Mouse (Mus musculus) lung, embryonic 14.5 days (tissue): ENCODE data around the gene Plekhg6. TPM values are rescaled to one million over a fixed set of nuclear protein-coding genes. Genes with fewer than 3 reads are reported as not detected.

Experiments
- ATAC-seq: fragments of 200-750 bp; cut with Nextera tagmentation; 2 replicates; pipeline ENCODE4 v1.8.0; 2017; ENCODE audit warnings: mild to moderate bottlenecking, moderate TSS enrichment, moderate library complexity; ENCODE audit not compliant: insufficient read depth
- DNase-seq: peaks from one replicate; pipeline ENCODE4 v3.0.0-alpha.2; 2015
- H3K27ac ChIP-seq: fragments of 300-500 bp; sonication (generic); 2 replicates; pipeline ENCODE4 v1.5.1; 2014; ENCODE audit warnings: low read depth, mild to moderate bottlenecking, moderate library complexity
- H3K27me3 ChIP-seq: fragments of 300-500 bp; sonication (generic); 2 replicates; pipeline ENCODE4 v1.6.1; 2014; ENCODE audit warnings: low read length, control low read depth; ENCODE audit not compliant: insufficient read depth
- H3K36me3 ChIP-seq: fragments of 300-500 bp; sonication (generic); 2 replicates; pipeline ENCODE4 v1.6.1; 2014; ENCODE audit warnings: control low read depth; ENCODE audit not compliant: insufficient read depth
- H3K4me1 ChIP-seq: fragments of 300-500 bp; sonication (generic); 2 replicates; pipeline ENCODE4 v1.6.1; 2014; ENCODE audit warnings: antibody characterized with exemption, control low read depth; ENCODE audit not compliant: insufficient read depth
- H3K4me2 ChIP-seq: fragments of 300-500 bp; sonication (generic); 2 replicates; pipeline ENCODE4 v1.6.1; 2014; ENCODE audit warnings: mild to moderate bottlenecking
- H3K4me3 ChIP-seq: fragments of 300-500 bp; sonication (generic); 2 replicates; pipeline ENCODE4 v1.5.1; 2014; ENCODE audit warnings: low read depth, low read length
- H3K9ac ChIP-seq: fragments of 300-500 bp; sonication (generic); 2 replicates; pipeline ENCODE4 v1.6.1; 2014
- H3K9me3 ChIP-seq: fragments of 300-500 bp; sonication (generic); 2 replicates; pipeline ENCODE4 v1.6.1; 2016; ENCODE audit warnings: low read depth, low read length, control low read depth
- CTCF ChIP-seq: IDR thresholded peaks from 2 replicates; pipeline ENCODE4 v1.5.1; 2016; ENCODE audit warnings: antibody characterized with exemption, low read depth
- WGBS: fragments of 180-500 bp; shearing (Covaris S2); extraction: QIAGEN DNeasy Blood & Tissue Kit; methylation state at CpG from one replicate; pipeline ENCODE4 v1.1.7; 2014; 5-methylcytosine and 5-hydroxymethylcytosine counted together
- polyA plus RNA-seq: library from polyadenylated mRNA; unstranded; fragments of >200 nt; fragmentation: Nextera tagmentation; extraction: Ambion mirVana; gene quantifications from 2 replicates; pipeline ENCODE4 v1.2.1, GENCODE M21; 2014

The Plekhg6 gene
- polyA plus RNA-seq, 1 experiment from 2014 or later: 0.22 TPM

DNA sequence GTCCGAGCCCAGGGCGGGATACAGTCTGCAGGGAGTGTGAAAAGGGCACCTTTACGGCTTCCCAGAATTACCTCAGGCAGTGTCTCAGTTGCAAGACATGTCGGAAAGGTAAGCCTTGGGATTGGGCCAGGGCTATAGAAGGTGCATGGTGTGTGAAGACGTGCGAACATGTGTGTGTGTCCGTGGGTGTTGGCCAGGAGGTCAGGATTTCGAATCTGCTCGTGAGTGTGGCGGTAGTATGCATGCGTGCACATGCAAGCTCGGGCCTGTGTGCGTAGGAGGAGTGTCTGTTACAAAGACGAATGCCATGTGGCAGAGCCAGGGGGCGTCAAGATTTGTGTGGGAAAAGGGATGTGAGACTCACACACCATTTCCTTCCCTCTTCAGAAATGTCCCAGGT lies 23.3 kb downstream of the Plekhg6 start:
- no peak overlapping the region for H3K27ac ChIP-seq
- peaks cover 38% of the 10 kb centered on the region for H3K4me1 ChIP-seq
- WGBS: 86% methylated on average over 15 of the region's 15 CpGs

DNA sequence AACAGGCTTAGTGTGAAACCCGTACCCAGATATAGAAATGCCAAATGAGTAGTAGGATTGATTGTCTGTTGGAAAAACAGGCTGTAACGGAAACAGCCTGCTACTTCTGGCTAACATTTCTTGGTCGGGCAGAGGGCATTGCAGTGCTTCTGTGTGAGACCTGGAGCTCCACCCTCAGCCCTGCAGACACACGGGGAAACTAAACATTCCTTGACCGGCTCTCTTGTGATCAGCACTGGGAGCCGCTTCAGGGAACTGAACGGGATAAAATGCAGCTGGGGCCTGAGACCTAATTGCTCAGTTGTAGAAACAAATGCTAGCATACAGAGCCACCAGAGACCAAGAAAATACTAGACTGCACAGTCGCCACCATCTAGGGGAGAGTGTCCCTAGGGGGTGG lies 24.3 kb downstream of the Plekhg6 start:
- Histone ChIP-seq H3K4me1 (peaks cover 47% of the 10 kb centered on the region), H3K9me3 (no peaks in the 10 kb centered on the region), H3K36me3 (peaks cover 51% of the 10 kb centered on the region), H3K4me2 (no peak overlapping the region; the same call in 1 of the 2 replicates), H3K27ac (no peak overlapping the region), H3K27me3 (no peaks in the 10 kb centered on the region), H3K4me3 (no peak overlapping the region), H3K9ac (no peak overlapping the region)
- DNase-seq: peak; percentile 66
- ATAC-seq: no peak
- WGBS: 10% methylated on average over 8 of the region's 8 CpGs
- TF ChIP-seq CTCF: no peak

More for the DNA sequence above, 23.3 kb downstream of the Plekhg6 start:
- no peak overlapping the region for H3K4me3 ChIP-seq
- ATAC-seq (no peak), DNase-seq (no peak)
- no peak overlapping the region for H3K9ac ChIP-seq
- peaks cover 58% of the 10 kb centered on the region for H3K36me3 ChIP-seq
- H3K27me3 ChIP-seq: peaks cover 2% of the 10 kb centered on the region; the same call in 1 of the 2 replicates
- TF ChIP-seq CTCF: no peak
- H3K4me2 ChIP-seq: no peak overlapping the region
- H3K9me3 ChIP-seq: no peaks in the 10 kb centered on the region

DNA sequence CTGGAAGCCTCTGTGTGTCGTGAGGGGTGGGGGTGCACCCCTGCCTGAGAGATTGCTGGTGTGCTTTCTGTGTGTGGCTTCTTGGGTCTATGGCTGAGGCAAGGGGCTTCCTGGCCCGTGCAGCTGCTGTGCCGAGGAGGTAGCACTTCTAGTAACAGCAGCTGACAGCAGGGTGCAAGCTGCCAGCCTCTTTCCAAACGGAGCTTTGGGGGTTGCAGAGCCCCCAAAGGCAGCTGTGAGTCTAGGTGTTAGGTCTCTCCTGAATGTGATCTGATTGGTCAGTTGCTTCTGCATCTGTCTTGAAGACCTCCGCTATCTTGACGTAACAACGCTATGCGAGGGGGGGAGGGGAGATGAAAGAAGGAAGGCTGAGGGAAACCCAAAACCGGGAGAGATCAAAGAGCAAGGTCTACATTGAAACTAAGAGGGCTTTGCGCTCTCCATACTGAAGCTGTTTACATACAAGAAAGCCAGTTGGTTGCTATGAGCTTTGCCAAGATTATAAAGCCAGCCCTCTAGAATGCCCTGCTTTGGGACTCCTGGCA lies 25.3 kb downstream of the Plekhg6 start:
- ATAC-seq: 0 out of 2 replicates have a peak, but pooled peaks have one; percentile 3
- Histone ChIP-seq H3K27me3 (no peaks in the 10 kb centered on the region), H3K4me2 (peak overlapping the region; percentile 52), H3K9ac (no peak overlapping the region), H3K27ac (peak overlapping the region; percentile 68), H3K9me3 (no peaks in the 10 kb centered on the region), H3K4me1 (peaks cover 47% of the 10 kb centered on the region), H3K4me3 (no peak overlapping the region), H3K36me3 (peaks cover 41% of the 10 kb centered on the region)
- DNase-seq: peak; percentile 56
- 3% methylated on average over 10 of the region's 10 CpGs for WGBS
- no peak for TF ChIP-seq CTCF

DNA sequence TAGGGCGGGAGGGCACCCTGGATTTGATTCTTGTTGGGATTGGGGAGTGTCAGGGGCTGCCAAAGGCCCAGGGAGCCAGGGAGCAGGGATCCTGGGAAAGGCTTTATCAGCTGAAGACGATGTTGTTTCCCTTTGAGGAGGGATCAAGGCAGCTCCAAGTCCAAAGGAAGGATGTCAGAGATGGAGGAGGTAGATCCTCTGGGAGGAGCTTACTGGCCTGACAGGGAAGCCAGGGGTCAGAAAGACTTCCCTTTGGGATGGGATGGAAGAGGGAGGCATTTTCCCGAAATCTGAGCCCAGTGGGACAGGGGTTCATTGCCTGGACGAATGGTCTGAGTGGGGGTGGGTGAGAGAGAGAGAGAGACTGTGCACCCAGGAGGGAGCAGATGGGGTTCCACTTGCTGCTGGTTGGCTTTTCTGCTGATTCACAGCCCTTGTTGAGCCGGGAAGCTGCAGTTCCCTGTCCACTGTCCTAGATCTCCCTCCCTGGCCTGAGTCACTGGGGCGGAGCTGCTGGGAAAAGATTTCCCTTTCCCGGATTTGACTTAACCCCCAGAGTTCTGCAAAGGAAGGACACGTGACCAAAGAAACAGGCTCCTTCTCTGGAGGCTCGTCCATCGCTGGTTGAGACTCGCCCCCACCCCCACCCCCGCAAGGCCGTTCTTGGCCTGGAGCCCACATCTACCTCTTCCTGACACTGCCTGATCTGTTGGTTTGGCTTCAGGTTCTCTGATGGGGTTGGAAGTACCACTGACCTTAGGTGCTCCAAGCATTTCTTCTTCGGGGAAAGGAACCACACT lies 26.0 kb downstream of the Plekhg6 start:
- H3K9me3 ChIP-seq: no peaks in the 10 kb centered on the region
- peaks cover 47% of the 10 kb centered on the region for H3K4me1 ChIP-seq
- DNase-seq (peak; percentile 79), ATAC-seq (peak; percentile 43)
- 7% methylated on average over 14 of the region's 14 CpGs for WGBS
- no peaks in the 10 kb centered on the region for H3K27me3 ChIP-seq
- H3K36me3 ChIP-seq: peaks cover 34% of the 10 kb centered on the region
- H3K27ac ChIP-seq: peak overlapping the region; percentile 68
- TF ChIP-seq CTCF: no peak
- 0 out of 2 replicates have a peak overlapping the region, but pooled peaks have one; percentile 1 for H3K9ac ChIP-seq
- H3K4me3 ChIP-seq: no peak overlapping the region; the same call in 1 of the 2 replicates
- peak overlapping the region; percentile 52 for H3K4me2 ChIP-seq

DNA sequence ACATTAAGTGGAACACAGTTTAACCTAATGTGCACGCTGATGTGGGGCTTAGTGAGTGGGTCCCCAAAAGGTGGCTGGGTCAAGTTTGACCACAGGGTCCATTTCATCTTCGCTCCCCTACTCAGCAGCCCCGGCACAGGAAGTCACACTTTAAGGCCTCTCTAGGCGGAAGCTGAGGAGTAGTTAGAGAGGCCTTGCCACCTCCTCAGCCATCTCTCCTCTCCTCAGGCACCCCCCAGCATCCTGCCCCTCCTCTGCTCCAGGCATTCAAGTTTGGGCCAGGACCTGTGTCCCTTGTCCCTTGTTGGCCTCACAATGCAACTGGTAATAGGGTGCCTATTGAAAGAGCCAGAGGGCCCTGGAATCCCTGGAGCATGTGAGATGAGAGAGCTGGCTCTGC lies 26.9 kb downstream of the Plekhg6 start:
- peaks cover 25% of the 10 kb centered on the region for H3K36me3 ChIP-seq
- no peaks in the 10 kb centered on the region for H3K27me3 ChIP-seq
- ATAC-seq: no peak
- H3K4me1 ChIP-seq: peaks cover 53% of the 10 kb centered on the region
- peak overlapping the region; percentile 52; the same call in 1 of the 2 replicates for H3K4me2 ChIP-seq
- TF ChIP-seq CTCF: no peak
- no peaks in the 10 kb centered on the region for H3K9me3 ChIP-seq
- no peak overlapping the region for H3K4me3 ChIP-seq
- no peak for DNase-seq
- no peak overlapping the region; the same call in 1 of the 2 replicates for H3K9ac ChIP-seq
- 68% methylated on average over 4 of the region's 4 CpGs for WGBS
- peak overlapping the region; percentile 68; the same call in 1 of the 2 replicates for H3K27ac ChIP-seq

DNA sequence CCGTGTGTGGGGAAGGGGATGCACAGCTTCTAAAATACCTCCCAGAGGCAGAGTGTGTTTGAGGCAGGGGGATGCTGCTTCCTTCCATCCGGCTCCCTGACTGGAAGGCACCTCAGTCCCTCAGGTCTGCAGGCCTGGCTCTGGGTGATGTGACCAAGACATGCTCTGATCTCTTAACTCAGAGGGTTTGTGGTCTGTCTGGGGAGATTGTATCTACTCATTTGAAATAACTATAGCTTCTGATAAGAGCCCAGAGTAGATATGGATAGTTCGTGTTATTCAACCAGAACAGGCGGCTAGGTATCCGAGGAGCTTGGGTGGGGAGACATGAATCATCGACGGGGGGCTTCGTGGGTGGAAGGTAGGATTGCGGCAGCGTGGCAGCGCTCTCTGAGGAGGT lies 27.4 kb downstream of the Plekhg6 start:
- Histone ChIP-seq H3K4me3 (no peak overlapping the region), H3K9ac (no peak overlapping the region; the same call in 1 of the 2 replicates), H3K27ac (peak overlapping the region; percentile 68; the same call in 1 of the 2 replicates), H3K4me2 (peak overlapping the region; percentile 52), H3K4me1 (peaks cover 53% of the 10 kb centered on the region), H3K27me3 (no peaks in the 10 kb centered on the region), H3K36me3 (peaks cover 21% of the 10 kb centered on the region), H3K9me3 (no peaks in the 10 kb centered on the region)
- no peak for ATAC-seq
- WGBS: 68% methylated on average over 11 of the region's 11 CpGs
- no peak for TF ChIP-seq CTCF
- no peak for DNase-seq

DNA sequence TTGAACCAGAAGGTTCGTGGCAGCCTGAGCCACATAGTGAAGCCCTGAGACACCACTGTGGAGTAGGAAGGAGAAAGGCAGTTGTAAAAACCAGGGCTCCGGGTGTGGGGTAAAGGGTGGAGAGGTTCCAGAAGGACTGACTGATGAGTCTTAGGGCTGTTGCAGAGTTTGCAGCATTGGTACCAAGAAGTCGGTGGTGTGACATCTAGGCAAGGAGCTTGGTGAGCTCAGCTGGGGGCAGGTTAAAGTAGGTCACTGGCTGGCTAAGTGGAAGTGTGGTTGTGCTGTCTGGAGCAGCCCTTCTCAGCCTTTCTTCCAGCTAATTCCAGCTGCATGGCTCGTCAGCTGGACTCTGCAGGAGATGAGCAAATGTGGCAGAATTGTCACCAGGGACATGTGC lies 27.8 kb downstream of the Plekhg6 start:
- H3K27me3 ChIP-seq: no peaks in the 10 kb centered on the region
- no peak overlapping the region for H3K4me3 ChIP-seq
- peaks cover 17% of the 10 kb centered on the region for H3K36me3 ChIP-seq
- ATAC-seq (no peak), DNase-seq (no peak)
- H3K4me2 ChIP-seq: peak overlapping the region; percentile 52
- no peak overlapping the region; the same call in 1 of the 2 replicates for H3K9ac ChIP-seq
- no peak for TF ChIP-seq CTCF
- no peaks in the 10 kb centered on the region for H3K9me3 ChIP-seq
- 59% methylated on average over 4 of the region's 4 CpGs for WGBS
- peaks cover 53% of the 10 kb centered on the region for H3K4me1 ChIP-seq
- no peak overlapping the region for H3K27ac ChIP-seq
